Mouse (Mus musculus): ENCODE data around the gene Angpt4.

The Angpt4 gene

DNA sequence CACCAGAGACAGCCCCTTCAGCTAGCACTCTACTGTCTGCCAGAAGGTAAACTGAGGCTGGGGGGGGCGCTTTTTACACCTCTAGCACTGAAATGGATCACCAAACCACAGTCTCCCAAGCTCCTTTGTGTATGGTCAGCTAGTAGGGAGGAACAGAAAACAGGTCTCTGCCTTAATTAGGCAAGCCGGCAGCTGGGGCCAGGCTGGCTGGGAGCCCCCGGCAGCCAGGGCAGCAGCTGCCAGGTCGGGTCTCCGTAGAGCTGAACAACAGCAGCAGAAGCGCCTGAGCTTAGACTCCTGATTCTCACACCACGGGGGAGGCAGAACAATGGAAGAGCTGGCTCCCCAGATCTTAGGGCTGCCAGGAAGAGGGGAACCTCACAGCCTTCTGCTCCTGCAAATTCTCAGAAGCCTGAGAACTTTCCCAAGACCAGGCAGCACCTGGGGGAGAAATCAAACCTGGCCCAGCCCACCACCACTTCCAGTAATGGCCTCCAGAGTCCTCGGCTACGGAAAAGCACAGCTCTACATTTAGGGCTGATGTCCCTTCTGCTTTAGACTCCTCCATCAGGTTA is 56.3 kb downstream of the Angpt4 start:
- TF ChIP-seq GATA4 (IDR thresholded peaks at IDR 0.05; ENCODE audit: insufficient replicate concordance, low read length), result no peak

DNA sequence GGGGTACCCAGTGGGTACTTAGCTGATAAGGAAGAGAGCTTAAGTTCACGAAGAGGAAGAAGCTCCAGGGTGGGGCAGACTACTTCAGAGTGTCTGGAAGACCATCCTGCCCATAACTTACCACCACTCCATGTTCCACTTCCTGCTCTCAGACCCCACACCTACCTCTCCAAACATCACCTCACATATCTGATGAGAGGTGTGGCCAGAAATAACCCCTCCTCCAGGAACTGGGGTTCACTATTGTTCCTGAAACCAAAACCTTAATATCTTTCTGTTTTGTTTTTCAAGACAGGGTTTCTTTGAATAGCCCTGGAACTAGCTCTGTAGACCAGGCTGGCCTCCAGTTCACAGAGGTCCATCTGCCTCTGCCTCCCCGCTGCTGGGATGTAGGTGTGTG is 56.8 kb downstream of the Angpt4 start:
- TF ChIP-seq GATA4 (IDR thresholded peaks at IDR 0.05; ENCODE audit: insufficient replicate concordance, low read length), result no peak

- TF ChIP-seq GATA4 (IDR thresholded peaks at IDR 0.05; ENCODE audit: insufficient replicate concordance, low read length), result no peak
Observed at GRCm38 (mm10) chr2:151968451-151968850, 57.4 kb downstream of the Angpt4 start.

- TF ChIP-seq GATA4 (IDR thresholded peaks at IDR 0.05; ENCODE audit: insufficient replicate concordance, low read length), result no peak
Observed at GRCm38 (mm10) chr2:151968986-151969385, 58.0 kb downstream of the Angpt4 start.

GRCm38 (mm10) chr2:151969396-151969795 is 58.4 kb downstream of the Angpt4 start:
- TF ChIP-seq GATA4 (IDR thresholded peaks at IDR 0.05; ENCODE audit: insufficient replicate concordance, low read length), result no peak

DNA sequence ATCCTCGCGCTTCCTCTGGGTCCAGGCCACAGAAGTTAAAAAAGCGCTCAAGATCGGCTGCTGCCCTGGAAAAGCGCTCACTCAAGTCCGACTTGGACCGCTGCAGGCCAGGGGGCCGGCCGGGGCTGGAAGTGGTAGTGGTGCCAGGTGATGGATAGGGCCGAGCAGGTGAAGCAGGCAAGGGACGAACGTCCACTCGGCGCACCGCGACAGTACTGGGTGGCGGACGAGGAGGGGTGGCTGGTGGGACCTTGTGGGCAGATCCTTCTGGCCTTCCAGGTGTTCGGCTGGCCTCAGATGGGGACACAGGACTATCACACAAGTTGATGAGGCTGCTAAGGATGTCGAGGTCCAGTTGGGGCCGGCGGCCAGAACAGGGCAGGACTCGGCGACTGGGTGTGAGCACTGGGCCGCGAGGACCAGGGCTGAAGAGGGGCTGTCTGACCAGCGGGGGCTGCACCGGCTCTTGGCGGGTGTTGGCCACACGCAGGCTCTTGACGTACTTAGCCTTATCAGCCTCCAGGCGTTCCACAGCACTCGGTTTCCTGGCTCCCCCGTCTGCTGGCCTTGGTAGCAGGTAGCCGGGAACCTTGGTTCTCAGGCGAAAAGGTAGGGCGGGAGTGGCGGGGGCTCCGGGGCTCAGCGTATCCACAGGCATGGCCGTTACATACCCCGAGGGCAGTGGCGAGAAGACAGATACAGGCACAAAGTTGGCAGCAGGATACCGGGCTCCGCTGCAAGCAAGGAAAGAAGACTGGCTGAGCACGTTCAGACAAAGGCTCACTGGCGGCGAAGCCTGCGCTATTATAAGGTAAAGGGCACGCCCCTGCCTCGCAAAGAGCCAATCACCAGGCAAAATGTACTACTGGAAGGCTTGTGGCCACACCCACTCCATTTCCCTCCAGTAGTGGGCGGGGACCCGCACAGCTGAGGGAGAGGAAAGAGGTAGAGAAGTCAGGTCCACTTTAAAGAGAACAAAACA is 59.5 kb downstream of the Angpt4 start:
- no peak for TF ChIP-seq GATA4 (IDR thresholded peaks at IDR 0.05; ENCODE audit: insufficient replicate concordance, low read length)

- no peak for TF ChIP-seq GATA4 (IDR thresholded peaks at IDR 0.05; ENCODE audit: insufficient replicate concordance, low read length)
Observed at GRCm38 (mm10) chr2:151971748-151972147, 60.7 kb downstream of the Angpt4 start.

DNA sequence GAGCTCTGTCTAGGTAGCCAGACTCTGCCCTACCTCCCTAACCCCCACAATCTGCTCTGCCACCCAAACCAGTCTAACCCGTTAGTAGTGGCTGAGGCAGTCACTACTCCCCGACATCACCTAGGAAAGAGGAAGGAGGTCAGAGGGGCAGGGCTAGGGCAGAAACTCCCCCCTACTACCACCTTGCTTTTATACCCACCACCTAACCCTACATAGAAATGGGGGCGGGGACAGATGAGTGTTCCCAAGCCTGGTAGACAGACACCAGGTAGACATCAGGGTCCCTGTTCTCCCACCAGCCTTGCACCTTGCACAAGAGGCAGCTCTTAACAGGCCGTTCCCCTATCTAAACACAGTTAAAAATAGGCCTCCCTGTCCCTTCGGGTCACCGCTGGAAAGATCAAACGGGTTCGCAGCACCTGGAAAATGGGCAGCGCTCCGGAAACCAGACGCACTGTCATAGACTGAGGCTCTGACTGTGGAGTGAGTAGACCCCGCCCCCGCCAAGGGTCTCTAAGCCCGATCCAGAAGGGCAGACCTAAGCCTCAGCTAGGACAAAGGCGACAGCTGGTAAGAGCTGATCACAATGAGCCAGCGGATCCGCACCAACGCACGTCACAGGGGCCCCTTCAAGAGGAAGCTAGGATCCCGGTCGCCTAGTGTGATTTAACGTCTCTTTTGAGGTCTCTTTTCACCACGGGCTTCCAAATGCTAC is 62.0 kb downstream of the Angpt4 start:
- TF ChIP-seq GATA4 (IDR thresholded peaks at IDR 0.05; ENCODE audit: insufficient replicate concordance, low read length), result no peak

DNA sequence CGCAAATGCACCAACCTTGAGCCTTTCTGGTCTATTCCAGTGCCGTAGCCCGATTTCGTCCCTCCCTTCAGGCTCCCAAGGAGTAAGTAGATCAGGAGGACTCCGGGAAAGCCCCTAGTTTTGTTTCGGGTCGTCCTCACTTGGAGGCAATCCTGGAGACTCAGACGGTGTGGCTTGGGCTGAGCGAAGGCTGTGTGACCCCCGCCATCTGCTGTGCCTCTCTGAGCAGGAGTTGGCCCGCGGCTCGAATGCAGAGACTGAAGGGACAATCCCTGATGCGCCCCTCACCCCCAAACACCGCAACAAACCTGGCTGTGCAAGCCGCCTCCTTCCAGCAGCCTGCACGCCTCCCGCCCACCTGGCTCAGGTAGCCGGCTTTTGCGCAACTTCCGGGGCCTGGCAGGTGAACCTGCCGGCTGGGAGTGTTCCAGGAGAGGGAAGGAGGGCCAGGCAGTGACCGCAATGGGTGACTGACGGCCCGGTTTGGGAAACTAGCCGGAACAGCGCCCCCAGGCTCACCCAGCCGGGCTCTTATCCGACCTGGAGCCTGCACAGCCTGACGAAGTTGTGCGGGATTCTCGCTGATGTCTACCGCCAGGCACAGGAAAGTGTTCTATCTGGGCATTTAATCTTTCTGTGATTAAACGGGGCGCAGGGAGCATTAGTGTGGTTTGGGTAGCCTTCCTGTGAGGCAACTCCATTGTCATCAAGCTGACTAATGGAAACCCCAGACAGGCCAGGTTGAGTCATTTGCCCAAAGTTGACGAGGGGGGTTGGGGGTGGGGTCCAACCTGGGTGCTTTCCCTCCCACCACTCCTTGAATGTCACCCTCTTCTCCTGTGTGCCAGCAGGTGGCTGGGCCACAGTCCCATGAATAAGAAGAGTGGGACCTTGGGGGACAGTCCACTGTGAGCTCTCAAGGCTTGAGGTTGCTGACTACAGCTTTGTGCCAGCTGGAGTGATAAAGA is 62.9 kb downstream of the Angpt4 start:
- TF ChIP-seq GATA4 (IDR thresholded peaks at IDR 0.05; ENCODE audit: insufficient replicate concordance, low read length), result no peak

- no peak for TF ChIP-seq GATA4 (IDR thresholded peaks at IDR 0.05; ENCODE audit: insufficient replicate concordance, low read length)
Observed at GRCm38 (mm10) chr2:151975295-151975694, 64.3 kb downstream of the Angpt4 start.

- TF ChIP-seq GATA4 (IDR thresholded peaks at IDR 0.05; ENCODE audit: insufficient replicate concordance, low read length), result no peak
Observed at GRCm38 (mm10) chr2:151976067-151976466, 65.1 kb downstream of the Angpt4 start.

DNA sequence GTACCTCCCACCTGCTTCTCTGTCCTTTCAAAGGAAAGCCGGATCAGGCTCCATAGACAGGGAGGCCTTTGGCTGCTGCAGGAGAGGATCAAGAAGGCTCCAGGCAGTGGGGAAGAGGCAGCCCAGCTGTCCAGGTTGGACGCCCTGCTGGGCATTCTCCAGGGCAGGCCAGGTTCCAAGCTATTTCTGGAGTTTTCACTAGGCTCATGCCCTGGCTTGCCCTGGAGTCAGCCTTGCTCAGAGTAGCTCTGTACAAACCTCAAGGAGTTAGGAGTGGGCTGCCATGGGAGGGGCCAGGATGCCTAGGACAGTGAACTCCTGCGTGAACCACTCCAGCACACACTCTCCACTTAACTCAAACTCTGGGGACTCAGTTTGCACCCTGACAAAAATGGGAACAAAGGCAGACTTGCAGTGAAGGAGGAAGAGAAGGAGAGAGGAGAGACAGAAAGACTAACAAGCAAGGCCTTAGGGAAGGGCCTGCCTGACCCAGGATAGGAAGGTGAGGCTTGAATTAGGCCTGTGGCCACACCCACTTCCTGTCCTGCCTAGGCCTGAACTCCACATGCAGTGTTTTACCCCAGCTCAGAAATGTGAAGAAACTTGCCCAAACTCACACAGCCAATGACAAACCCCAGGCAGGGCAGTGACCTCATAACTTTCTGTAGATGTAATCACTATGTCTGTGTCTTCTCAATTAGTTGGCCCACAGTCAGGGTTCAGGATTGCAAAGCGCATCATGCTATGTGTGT is 66.9 kb downstream of the Angpt4 start:
- no peak for TF ChIP-seq GATA4 (IDR thresholded peaks at IDR 0.05; ENCODE audit: insufficient replicate concordance, low read length)

DNA sequence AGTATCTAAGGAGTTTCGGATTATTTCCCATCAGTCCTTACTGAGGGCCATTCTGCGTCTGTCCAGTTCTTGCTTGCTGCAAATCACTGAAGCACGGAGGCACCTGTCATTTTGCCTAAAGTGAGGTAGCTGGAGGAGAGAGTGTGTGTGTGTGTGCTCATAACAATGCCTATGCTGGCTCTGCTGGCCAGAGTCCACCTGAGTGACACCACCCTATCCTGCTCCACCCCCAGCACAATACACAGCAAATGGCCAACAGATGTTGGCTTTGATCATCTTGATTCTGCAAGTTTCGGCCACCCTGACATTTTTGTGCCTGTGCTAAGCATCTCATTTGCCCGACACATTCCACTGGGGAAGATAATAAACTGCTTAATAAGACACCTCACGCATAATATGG is 67.5 kb downstream of the Angpt4 start:
- TF ChIP-seq GATA4 (IDR thresholded peaks at IDR 0.05; ENCODE audit: insufficient replicate concordance, low read length), result no peak

Measured in liver, adult (tissue).